Mouse (Mus musculus) C2C12 (cell line): ENCODE measurements around the gene Ssbp2.

Experiments
- CEBPB ChIP-seq: IDR thresholded peaks from one replicate; pipeline ENCODE4 v1.6.1; 2011; ENCODE audit warnings: low read depth, mild to moderate bottlenecking, control low read depth, moderate library complexity
- CTCF ChIP-seq: IDR thresholded peaks from one replicate; pipeline ENCODE4 v1.5.1; 2011; ENCODE audit not compliant: control insufficient read depth, insufficient read depth, insufficient read length
- MYOG ChIP-seq: IDR thresholded peaks from one replicate; pipeline ENCODE4 v1.6.1; 2011; ENCODE audit not compliant: control insufficient read depth, insufficient read length; ENCODE audit errors: extremely low read depth
- USF1 ChIP-seq: IDR thresholded peaks from one replicate; pipeline ENCODE4 v1.6.1; 2011; ENCODE audit warnings: low read depth, mild to moderate bottlenecking, control low read depth, moderate library complexity

DNA sequence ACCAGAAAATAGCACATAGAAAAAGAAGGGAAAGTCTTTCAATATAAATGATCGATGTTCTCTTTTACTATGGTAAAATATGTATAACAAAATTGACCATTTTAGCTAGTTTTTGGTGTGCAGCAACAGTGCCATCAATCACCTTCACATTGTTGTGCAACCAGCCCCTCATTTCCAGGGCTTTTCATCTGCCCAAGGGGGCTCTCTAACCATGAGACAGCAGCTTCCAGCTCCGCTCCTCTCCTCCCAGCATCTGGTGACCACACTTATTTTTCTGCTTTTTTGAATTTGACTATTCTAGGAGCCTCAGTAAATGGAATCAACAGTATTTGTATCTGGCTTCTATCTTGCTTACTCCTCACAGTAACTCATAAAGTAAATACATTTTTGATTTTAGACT lies 11.9 kb downstream of the Ssbp2 start:
- TF ChIP-seq CTCF (no peak), MYOG (no peak), USF1 (no peak), CEBPB (no peak)
